Mouse (Mus musculus): ENCODE measurements around the gene Nipal4.

The Nipal4 gene

DNA sequence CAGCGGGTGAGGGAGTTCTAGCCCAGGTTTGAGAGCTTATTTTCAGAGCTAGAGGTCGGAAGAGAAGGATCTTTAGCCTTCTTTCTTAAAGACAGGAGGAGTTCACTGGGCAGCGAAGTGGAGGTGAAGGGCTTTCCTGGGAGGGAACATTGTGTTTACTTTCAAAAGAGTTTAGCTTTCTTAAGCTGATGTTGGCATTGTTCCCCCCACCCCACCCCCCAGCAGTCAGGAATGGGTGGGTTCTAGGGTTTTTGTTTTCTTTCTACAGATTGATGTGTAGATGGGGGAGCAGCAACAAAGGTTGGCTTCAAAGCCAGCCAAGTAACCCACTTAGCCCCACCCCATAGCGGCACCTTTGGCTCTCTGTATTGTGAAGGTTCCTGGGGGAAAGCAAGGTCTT lies 51.3 kb downstream of the Nipal4 start:
- DNase-seq (ENCODE audit: low spot score): no peak

DNA sequence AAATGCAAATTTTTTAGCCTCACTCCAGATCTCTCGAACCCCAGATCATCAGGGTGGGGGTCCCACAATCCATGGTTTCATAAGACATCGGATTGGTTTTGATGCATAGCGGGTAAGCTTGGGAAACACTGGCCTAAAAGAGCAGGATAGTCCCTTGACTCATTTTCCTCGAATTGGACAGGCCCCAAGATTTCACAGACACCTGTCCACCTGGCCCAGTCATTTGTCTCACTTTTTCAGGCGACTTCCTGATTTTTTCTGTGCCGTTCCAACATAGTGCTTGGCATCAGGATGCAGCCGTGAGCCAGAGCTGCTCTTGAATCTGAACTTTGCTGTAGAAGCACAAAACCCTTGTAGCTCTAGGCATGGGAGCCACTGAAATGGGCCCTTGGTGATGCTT lies 52.1 kb downstream of the Nipal4 start:
- no peak for DNase-seq (ENCODE audit: low spot score)

DNA sequence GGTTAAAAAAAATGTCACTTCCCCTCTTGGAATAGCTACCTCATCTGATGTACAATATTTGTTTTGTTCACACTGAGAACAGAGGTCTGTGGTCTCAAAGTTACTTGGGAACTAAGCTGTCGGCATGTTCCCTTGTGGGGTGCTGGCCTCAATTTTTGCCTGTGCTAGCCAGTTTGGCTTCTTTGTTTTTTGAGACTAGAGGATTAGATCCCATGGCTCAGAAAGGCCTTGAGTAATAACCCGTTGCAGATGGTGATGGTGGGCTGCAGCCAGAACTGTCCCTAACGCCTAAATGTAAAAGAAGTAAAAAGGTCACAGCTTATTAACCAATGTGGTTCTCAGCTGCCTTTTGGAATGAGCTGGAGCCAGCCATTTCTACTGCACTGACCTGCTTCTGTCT lies 53.1 kb downstream of the Nipal4 start:
- no peak for DNase-seq (ENCODE audit: low spot score)

DNA sequence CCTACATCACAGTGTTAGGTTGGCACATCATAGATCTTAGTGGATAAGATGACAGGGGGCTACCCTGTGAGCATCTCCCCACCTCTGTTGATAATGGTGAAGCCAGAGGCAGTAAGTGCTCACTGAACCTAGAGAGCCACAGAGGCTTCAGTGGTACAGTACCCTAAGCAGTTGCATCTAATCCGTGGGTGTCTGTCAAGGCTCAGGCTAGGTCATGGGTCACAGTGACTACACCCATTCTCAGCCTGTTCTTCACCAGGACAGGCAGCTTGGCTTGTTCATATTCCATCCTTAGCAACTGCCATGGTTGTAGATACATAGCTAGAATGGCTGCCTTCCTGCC lies 55.4 kb downstream of the Nipal4 start:
- DNase-seq (ENCODE audit: low spot score): no peak

DNA sequence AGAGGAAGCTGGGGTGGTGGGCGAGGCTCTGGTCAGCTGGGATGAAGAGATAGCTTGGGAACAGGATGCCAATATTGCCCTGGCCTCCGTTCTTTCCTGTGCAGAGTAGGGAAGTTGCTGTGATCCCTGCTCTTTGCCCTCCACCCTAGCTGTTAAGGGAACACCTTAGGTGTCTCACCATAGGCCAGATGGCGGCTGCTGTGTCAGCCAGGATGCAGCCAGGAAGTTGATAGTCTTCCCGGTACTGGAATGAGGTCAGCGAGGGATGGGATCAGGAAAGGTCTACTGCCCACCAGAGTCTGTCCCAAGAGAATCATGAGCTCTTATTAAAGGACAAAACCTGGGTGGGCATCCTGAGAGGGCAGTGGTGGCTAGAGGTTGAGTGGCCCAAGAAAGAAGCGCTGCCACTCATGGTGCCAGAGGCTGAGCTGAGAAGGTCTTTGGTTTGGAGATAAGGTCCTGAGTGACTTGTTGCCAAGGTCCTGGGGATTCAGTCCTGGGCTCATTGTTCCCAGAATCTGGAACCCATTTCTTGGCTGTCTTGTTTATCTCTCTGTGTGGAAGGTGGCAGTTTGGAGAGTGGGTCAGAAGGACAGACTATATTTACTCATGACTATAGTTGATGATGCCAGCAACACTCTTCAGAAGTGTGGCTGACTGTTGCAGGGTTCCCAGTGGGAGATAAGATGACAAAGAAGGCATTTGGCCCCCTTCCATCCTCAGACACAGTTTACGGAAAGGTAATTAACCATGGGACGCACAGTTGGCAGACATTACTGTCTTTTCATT lies 56.0 kb downstream of the Nipal4 start:
- DNase-seq (ENCODE audit: low spot score): no peak

DNA sequence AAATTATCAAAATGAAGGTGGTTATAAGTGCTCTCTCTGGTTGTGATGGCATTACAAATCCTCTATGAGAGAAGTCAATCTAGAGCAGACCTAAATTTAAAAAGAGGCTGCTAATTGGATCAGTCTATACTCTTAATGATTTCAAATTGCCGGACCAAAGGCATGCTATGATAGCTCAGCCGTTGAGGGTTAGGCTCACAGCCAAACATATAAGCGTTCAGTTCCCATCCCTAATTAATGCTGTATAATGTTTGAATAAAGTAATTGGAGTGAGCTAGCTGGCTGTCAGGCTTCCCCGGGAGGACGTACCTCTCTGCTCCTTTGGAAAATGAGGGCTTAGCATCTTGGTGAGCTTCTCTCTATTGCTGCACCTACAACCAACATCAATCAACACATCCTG lies 57.1 kb downstream of the Nipal4 start:
- no peak for DNase-seq (ENCODE audit: low spot score)

DNA sequence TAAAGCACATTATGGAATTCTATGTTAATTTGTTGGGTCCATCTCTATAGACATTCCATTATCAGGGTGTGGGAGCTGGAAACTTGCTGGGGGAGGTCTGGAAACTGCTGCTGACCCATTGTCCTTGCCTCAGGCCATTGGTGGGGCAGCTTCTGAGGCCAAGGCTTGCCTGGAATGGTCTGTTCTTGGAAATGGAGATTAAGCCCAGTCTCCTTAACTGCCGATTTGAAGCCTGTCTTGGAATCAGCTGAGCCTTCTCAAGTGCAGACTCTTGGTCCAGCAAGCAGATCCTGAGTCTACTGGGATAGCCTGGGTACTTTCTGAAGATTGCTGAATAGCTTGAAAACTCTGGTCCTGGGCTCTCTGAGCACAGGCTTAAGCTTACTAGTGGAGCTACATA lies 59.3 kb downstream of the Nipal4 start:
- DNase-seq (ENCODE audit: low spot score): no peak

DNA sequence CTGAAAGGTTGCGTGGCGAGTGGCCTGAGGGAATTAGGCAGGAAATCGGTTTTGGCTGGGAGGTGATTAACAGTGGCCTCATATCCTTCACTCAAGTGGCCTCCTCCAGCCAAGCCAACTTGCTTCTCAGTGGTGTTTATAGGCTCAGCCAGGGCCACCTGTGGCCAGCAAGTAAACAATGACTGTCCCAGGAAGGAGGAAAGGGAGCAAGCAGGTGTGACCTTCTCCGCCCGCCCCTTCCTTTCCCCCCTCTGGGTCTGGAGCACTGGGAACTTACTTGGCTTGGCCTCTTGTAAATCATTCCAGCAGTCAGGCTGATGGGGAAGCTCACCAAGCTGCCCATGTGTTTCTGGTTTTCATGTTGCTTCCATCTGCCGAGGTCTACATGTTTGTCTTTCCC lies 64.2 kb downstream of the Nipal4 start:
- DNase-seq (ENCODE audit: low spot score): no peak

All from T-cell, adult 2 months (primary cell).